Mouse (Mus musculus) 416B (cell line): ENCODE measurements at regions not wholly inside any gene's neighbourhood (a gene's known extent, or its start where the extent isn't known, plus 50 kb on each side); places are given as distances from the start of the nearest gene placed in this dataset.

Experiments used
- DNase-seq: peaks from one replicate; pipeline ENCODE4 v3.0.0; 2011; ENCODE audit warnings: low read depth

- DNase-seq = no peak
Observed at GRCm38 (mm10) chr6:84261483-84261882, 253.1 kb downstream of the Dysf start.
